7 mouse cellular contexts compared by ENCODE assay signal in genomic region chr8:92828251-92828743, GRCm38 (mm10). TPM values are rescaled to one million over a fixed set of nuclear protein-coding genes. Genes with fewer than 3 reads are reported as not detected.
A peak's percentile ranks its signal among the peaks of the same experiment; 100 is the strongest.
DNase-seq lines count a peak whose midpoint lies in the region; ATAC-seq lines count a peak whose summit lies in the region.

No protein-coding gene starts in this region.

- H3K4me1 ChIP-seq in forebrain, embryonic 16.5 days (replicated peaks; ENCODE audit: control insufficient read depth, insufficient read depth, low read length): peaks cover 17% of the 10 kb centered on the region
- no peaks in the 10 kb centered on the region for H3K4me1 ChIP-seq in liver, embryonic 13.5 days (replicated peaks)

- peak overlapping the region; percentile 17; the same call in 1 of the 2 replicates for H3K4me2 ChIP-seq in forebrain, embryonic 16.5 days (ENCODE audit: low read length)
- no peak overlapping the region for H3K4me2 ChIP-seq in liver, embryonic 13.5 days

- peak; percentile 86 for ATAC-seq in forebrain, embryonic 16.5 days
- no peak for ATAC-seq in liver, embryonic 13.5 days (ENCODE audit: low read depth)

- H3K27ac ChIP-seq in forebrain, embryonic 16.5 days (ENCODE audit: low read length): no peak overlapping the region
- H3K27ac ChIP-seq in liver, embryonic 13.5 days: no peak overlapping the region

- intact Hi-C loops in heart, postnatal 36 days (cut with DNase I): no loop called here

- H3K9ac ChIP-seq in forebrain, embryonic 16.5 days (replicated peaks; ENCODE audit: low read depth, low read length): no peak overlapping the region
- H3K9ac ChIP-seq in liver, embryonic 13.5 days: no peak overlapping the region

- WGBS in forebrain, embryonic 16.5 days: 17% methylated on average over 15 of the region's 15 CpGs
- WGBS in liver, embryonic 13.5 days (ENCODE audit: insufficient replicate concordance): 52% methylated on average over 15 of the region's 15 CpGs

- no peaks in the 10 kb centered on the region for H3K36me3 ChIP-seq in forebrain, embryonic 16.5 days (ENCODE audit: control insufficient read depth, insufficient read depth)
- H3K36me3 ChIP-seq in liver, embryonic 13.5 days: no peaks in the 10 kb centered on the region

- H3K27me3 ChIP-seq in forebrain, embryonic 16.5 days (replicated peaks; ENCODE audit: control insufficient read depth, insufficient read depth, low read length): peaks cover 12% of the 10 kb centered on the region
- peaks cover 20% of the 10 kb centered on the region for H3K27me3 ChIP-seq in liver, embryonic 13.5 days

- no peak overlapping the region for H3K4me3 ChIP-seq in forebrain, embryonic 16.5 days (replicated peaks; ENCODE audit: low read length)
- H3K4me3 ChIP-seq in liver, embryonic 13.5 days (replicated peaks): 0 out of 2 replicates have a peak overlapping the region, but pooled peaks have one; percentile 3

- no peaks in the 10 kb centered on the region for H3K9me3 ChIP-seq in forebrain, embryonic 16.5 days (ENCODE audit: control insufficient read depth, low read length)
- H3K9me3 ChIP-seq in liver, embryonic 13.5 days (replicated peaks): no peaks in the 10 kb centered on the region

- DNase-seq in urinary bladder, postnatal 14 days (ENCODE audit: low spot score): peak; percentile 60
- no peak for DNase-seq in urinary bladder, adult 18-20 months (ENCODE audit: low spot score in 2 of 2)
- peak; percentile 55 to 63 for DNase-seq in heart, postnatal 36 days
- no peak for DNase-seq in liver, embryonic 13.5 days
- DNase-seq in right cerebral cortex, postnatal 4 days: peak; percentile 72
- DNase-seq in spleen, postnatal 36 days (ENCODE audit: low spot score in 2 of 2): no peak

RNA-seq across cellular contexts. Expression of gene Mmp2, which starts 1.2 kb away (rescaled TPM):
- polyA plus RNA-seq in forebrain, embryonic 16.5 days (2015; fragmentation: Nextera tagmentation; extraction: Ambion mirVana): 10.3 and 16.8 TPM in 2 replicates
- total RNA-seq in heart, postnatal 36 days (2021): 10 to 100 TPM; 86.1 to 91.7 TPM
- 12.4 and 13.2 TPM in 2 replicates for polyA plus RNA-seq in liver, embryonic 13.5 days (2015; fragmentation: Nextera tagmentation; extraction: Ambion mirVana)

RNA-seq across cellular contexts. Expression of gene Lpcat2, which starts 26.8 kb away (rescaled TPM):
- polyA plus RNA-seq in forebrain, embryonic 16.5 days (2015; fragmentation: Nextera tagmentation; extraction: Ambion mirVana): 5.5 and 7.3 TPM in 2 replicates
- total RNA-seq in heart, postnatal 36 days (2021): 1 to 10 TPM; 1.2 to 1.6 TPM
- polyA plus RNA-seq in liver, embryonic 13.5 days (2015; fragmentation: Nextera tagmentation; extraction: Ambion mirVana): 3.4 and 4.1 TPM in 2 replicates

Comparison
In these comparisons a context has a peak if more than half of its experiments do, and no peak if none do; other contexts are left out.
1. DNase-seq: peak in urinary bladder, postnatal 14 days (single experiment), heart, postnatal 36 days (2 of 2) and right cerebral cortex, postnatal 4 days (single experiment); none in urinary bladder, adult 18-20 months (0 of 2), liver, embryonic 13.5 days (single experiment) and spleen, postnatal 36 days (0 of 2).